Mouse (Mus musculus) G1E (cell line): Measurements from ENCODE around the gene Zfp282.

Source experiments
- CTCF ChIP-seq: IDR thresholded peaks from 2 replicates; pipeline ENCODE4 v1.5.1; 2012; ENCODE audit warnings: low read depth, low read length, inconsistent platforms, mixed read lengths
- TAL1 ChIP-seq: conservative IDR thresholded peaks from 2 replicates; pipeline ENCODE4 v1.6.1; 2012; ENCODE audit warnings: low read depth, low read length, inconsistent platforms, mixed read lengths

- no peak for TF ChIP-seq CTCF
- no peak for TF ChIP-seq TAL1
Observed at GRCm38 (mm10) chr6:47918768-47919274, 41.8 kb downstream of the Zfp282 start.
